Mouse (Mus musculus): ENCODE results near the gene 1700021F07Rik.

Gene 1700021F07Rik

DNA sequence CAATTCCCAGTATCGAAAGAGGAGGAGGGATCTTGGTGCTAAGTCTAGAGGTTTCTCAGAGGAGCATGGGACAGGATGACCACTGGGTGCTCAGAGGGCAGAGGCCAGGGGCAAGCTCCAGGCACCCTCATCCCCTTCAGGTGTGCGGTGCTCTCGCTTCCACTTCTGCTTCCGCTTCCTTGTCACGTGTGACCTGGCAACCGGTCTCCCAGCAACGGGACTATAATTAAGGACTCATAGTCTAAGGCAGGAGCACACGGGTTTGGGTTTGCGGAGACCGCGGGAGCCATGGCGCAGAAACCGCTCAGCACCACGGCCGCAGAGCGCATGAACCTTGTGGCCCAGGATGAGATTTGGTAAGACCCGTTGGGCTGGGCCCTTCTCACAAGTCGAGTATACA is at the start of gene 1700021F07Rik:
Gene 1700021F07Rik (plus strand): TSS at position 211 of the 400 bp plus-strand sequence.
- no peak for DNase-seq (ENCODE audit: low spot score)

DNA sequence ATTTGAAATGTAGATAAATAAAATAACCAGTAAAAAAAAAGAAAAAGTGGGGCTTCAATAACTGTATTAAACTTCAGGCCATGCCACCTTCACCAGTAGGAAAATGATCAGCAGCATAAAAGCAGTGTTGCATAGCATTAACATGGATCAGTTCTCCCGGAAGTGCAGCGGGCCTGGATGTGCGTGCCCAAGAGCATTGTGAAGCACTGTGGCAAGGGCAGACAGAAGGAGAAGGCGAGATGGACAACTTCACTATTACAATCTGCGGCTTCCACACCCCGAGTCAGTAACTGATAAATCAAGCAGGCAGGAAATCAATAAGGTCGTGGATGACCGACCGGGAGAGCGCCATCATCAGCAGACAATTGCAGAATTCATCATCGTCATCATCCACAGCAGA is 49.2 kb upstream of the 1700021F07Rik start:
- DNase-seq (ENCODE audit: low spot score), result no peak

DNA sequence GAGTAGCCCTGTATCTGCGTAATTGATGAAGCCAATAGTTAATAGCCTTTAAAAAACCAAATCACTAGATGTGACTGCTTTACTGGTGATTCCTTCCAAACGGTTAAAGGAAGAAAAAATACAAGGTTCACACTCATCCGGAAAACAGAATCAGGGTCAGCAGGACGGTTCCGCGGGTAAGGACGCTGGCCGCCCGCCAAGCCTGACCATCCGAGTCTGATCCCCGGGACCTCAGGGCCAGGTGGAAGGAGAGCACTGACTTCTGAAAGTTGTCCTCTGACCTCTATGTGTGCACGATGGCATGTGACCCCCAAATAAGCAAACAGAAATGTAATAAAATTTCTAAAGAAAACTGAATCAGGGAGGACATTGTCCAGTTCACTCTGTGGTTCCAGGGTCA is 43.3 kb upstream of the 1700021F07Rik start:
- DNase-seq (ENCODE audit: low spot score), result no peak

DNA sequence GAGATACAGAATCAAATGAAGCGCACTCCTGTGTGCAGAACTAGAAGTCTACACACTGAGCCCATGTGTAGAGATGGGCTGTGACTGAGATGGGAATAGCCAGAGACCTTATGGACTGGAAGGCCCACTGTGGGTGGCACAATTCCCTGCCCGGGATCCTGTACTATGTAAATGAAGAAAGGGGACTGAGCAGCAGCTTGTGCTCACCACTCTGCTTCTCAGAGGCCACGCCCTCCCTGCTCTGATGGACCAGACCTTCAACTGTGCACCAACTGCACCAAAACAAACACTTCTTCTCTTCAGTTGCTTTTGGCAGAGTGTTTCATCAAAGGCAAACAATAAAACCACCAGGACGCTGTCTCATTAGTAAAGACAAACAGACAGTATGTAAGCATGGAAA is 37.9 kb upstream of the 1700021F07Rik start:
- no peak for DNase-seq (ENCODE audit: low spot score)

DNA sequence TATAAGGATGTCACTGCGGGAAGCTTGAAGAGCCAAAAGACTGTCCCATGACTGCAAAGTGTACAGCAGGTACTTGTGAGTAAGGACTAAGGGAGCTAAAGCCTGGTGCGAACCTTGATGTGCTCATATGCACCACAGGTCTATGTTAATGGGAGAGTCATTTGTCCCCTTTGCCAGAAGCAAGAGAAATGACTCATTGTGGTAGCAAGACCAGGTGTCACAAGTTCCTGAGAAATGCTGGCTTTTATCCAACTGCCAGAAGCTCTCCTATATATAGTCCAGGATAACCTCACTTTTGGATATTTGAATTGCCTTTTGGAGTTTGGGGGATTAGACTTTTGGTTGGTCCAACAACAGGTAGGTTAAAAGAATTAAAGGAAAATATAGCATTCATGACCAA is 22.8 kb upstream of the 1700021F07Rik start:
- DNase-seq (ENCODE audit: low spot score), result no peak

DNA sequence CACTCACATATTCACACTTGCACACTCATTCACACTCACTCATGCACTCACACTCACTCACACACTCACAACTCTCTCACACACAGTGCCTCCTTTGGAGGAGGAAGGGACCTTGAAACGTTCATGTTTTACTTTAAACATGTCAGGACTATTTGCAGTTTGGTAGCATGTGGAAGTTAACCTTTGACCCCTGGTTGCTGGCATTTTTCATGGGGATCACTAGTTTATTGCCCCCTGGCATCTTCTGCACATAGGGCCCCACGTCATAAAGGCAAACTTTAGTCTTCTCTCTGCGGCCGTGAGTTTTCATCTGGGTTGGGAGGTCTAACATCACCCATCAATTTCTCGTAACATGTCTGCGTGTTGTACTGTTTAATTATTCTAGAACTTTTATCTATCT is 8.4 kb upstream of the 1700021F07Rik start:
- DNase-seq (ENCODE audit: low spot score), result no peak

DNA sequence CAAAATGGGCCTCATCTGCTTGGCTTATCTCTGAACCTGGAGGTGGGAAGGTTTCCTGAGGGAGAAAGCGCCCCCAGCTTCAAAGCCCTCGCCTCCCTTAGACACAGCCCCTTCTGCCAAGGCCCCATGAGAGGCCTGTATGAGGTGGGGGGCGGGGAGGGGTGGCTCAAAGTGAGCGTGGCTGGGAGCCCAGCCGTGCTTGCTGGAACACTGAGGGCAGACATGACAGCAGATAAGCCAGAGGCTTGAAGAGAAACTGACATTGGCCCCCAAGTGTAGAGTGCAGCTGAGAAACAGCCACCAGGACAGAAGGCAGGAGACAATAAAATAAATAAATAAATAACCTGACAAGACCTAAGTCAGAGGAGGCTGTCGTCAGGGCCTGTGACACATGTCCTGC is 7.2 kb upstream of the 1700021F07Rik start:
- no peak for DNase-seq (ENCODE audit: low spot score)

DNA sequence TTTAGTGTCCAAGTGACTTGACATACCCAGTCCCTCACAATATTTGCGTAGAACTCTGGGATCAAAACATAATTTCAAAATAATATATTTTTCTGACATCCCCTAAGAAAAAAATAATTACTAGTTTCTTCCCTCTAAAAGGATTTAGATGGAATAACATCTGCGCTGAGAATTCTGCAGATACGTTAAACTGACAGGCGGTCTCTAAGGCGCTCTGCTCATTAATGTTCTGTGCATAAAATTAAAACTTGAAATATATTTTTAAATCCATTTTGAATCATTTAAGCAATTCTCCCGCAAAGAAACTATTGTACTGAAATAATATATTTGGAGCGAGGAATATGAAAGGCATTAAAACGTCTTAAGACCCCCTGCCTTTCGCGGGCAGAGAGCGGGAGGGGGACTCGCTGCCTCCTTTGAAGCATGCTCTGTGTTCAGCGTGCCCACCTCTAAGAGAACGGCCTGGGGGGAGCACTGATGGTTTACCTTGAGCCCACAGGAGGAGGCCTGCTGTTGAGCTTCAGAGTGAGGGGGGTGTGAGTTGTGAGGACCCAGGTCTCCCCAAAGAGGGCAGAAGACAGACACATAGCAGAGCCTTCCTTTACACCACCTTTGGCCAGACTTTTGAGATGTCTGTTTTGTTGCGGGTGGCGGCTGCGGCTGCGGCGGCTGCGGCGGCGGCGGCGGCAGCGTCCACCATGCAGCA is 6.1 kb upstream of the 1700021F07Rik start:
- no peak for DNase-seq (ENCODE audit: low spot score)

DNA sequence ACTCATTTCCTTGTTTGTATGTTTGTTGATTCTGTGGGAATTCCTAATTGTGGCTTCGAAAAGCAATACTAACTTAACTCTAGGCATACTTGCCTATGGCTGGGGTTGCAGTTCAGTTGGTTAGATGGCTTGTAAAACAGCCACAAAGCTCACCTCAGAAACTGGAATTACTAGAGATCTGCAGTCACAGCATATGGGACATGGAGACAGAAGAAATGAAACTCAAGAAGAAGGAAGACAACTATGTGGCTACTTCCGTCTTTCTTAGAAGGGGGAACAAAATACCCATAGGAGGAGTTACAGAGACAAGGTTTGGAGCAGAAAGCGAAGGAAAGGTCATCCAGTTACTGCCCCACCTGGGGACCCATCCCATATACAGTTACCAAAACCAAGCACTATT is 6.1 kb downstream of the 1700021F07Rik start:
- DNase-seq (ENCODE audit: low spot score), result no peak

DNA sequence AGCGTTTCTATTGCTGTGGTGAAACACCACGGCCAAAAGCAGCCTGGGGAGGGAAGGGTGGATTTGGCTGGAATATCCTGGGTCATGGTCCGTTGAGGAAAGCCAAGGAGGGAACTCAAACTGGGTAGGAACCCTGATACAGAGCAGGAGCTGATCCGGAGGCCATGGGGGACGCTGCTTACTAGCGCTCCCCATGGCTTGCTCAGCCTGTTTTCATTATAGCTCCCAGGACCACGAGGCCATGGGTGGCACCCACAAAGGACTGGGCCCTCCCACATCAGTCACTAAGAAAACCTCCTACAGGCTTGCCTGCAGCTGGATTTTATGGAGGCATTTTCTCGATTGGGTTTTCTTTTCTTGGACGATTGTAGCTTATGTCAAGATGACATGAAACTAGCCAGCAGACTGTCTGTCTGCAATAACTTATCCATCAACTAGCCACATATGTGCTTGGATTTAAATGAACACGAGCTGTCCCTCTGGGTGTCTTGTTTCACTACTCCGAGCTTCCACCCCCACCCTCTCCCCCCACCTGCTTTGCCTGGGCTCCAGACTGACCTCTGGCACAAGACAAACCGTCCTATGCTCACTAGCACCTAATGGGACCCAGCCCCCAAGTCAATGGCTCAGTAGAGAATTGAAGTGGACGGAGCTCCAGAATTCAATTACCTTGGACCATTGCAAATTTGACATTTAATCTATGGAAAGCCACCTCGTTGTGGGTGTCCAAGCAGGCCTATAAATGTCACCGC is 10.5 kb downstream of the 1700021F07Rik start:
- no peak for DNase-seq (ENCODE audit: low spot score)

DNA sequence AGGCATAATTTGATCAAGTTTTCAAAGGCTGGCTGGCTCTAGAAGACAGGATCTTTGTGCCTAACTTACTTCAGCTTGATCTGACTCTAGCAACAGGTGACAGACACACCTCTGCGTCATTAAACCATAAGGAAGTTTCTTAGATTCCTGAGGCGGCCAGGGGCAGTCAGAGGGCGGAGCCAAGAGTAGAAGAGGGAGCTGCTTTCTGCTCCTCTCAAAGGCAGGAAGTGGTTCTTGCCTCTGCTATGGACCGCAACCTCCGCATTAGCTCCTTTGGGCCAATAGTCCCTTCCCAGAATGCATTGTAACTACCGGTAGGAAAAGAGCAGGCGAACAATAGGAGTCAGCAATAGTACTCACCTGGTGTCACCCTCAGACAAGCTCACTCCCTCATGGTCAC is 12.2 kb downstream of the 1700021F07Rik start:
- no peak for DNase-seq (ENCODE audit: low spot score)

DNA sequence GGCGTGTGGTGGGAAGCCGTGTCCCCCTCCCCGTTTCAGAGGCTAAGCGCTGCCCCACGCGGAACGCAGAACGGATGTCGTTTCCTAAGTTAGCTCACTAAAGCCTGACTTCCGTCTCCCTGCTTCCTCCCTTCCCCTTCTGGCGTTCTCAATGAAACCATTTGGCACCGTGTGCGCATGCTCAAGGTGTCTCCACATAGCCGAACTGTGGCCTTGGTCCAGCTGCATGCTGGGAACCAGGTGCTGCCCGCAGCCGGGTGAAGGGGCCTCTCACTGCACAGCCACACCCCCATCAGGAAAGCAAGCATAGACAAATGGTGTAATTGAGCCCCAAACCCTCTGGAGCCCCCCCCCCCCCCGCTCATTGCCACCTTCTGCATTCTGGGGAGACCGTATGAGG is 13.0 kb downstream of the 1700021F07Rik start:
- no peak for DNase-seq (ENCODE audit: low spot score)

DNA sequence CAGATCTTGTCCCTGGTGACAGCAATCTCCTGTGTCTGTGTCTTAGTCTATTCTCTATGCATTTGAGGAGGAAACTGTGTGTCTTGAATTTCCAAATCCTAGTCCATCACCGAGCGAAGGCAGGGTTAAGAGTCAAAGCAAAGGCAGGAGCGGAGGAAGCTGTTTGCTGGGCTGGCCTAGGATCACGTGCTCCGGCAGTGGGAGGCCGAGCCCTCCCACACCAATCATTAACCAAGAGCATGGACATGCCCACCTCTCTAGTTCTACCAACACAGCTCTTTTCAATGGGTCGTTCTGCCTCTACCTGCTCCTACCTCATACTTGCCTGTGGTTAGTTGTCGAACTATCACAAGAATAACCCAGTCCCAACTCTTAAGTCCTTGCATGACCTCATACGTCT is 13.5 kb downstream of the 1700021F07Rik start:
- DNase-seq (ENCODE audit: low spot score), result no peak

DNA sequence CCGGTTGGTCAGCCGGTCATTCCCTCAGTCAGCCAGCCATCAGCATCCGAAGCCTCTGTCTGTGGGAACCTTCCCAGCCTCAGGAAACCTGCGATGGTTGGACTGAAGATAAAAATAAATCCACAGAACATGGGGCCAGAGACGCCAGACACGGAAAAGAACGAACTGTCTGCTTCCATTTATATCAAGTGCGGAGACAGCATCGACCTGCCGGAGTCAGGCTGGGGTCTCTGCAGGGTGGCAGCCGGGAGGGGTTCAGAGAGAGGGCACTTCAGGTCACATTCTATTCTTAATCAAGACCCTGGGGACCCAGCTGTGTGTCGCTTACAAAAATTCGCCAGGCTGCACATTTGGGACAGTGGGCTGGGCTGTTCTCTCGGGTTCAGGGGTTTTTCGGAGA is 17.4 kb downstream of the 1700021F07Rik start:
- DNase-seq (ENCODE audit: low spot score), result no peak

DNA sequence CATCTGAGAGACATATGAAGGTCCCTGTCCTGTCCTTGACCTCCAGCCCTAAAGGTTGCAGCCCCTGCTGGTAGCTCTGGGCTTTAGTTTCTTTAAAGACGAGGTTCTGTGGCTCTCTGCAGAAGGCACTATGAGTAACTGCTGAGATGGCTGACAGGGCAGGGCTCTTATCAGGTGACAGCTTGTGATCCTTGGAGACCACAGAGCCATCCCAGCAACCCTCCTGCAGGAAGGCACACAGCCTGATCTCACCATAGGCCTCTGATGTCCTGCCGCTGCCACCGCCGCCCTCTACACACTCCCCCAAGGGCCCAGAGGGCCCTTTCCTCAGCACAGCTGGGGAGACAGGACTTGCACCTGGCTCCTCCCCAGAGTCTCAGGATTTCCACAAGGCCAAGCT is 19.4 kb downstream of the 1700021F07Rik start:
- no peak for DNase-seq (ENCODE audit: low spot score)

DNA sequence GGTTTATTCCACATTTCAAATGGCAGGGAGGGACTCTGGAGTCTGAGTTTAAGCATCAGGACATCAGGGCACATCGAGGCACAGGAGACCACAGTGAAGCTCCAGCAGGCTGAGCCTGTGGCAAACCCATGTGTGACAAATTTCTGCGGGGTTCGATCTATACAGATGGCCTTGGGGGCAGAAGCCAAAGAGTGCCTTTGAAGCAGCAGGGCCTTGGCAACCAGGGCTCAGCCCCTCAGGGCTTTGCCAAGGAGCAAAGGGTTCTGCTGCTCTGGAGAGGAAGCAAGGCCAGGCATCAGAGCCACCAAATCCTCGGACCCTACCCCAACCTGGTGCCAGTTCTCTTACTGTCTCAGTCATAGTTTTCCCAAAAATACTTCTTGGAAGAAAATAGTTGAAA is 20.3 kb downstream of the 1700021F07Rik start:
- DNase-seq (ENCODE audit: low spot score), result no peak

DNA sequence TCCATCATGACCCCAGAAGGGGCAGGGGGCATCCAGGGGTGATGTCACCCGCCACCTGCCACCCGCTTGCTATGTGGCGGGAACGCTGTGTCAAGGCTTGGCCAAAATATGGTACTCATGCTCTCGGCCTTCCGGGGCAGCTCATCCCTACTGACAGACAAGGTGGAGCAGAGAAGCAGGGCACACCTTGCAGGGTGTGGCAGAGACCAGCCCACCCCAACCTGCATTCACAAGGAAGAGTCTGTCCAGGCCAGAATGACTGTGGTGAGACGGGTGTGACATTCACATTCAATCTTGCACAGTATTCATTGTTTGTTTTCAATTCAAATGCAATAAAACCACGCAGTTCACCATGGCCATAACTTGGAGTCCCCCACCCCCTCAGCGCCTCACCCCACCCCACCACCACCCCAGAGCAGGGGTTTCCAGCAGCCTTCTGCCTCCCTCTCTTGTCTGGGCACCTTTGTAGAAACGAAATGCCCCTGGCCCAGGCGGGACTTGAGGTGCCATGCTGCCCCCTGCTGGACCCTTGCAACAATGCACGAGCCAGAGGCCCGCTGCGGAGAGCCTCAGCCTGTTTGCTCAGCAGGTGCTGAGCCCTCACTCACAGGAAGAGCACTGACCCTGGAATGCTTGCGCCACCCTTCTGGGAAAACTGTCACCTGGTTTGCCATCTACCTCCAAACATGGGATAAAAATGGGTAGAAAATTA is 23.8 kb downstream of the 1700021F07Rik start:
- peak; percentile 81 for DNase-seq (ENCODE audit: low spot score)

DNA sequence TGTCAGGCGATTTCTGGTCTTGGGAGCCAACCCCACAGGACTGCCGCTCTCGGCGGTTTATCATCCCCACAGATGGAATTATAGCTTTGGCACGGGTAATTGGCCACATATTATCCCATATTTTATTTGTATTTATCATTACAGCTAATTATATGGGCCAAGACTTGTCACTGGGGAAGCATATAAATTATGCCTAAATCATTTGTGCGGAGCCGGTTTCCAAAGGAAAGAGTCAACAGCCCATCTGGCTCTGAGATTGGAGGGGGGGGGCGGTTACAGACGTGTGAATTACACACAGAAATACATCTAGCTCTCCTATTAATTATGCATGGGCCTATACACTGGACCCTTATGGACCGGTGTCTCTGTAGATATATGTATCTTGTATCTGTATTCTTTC is 26.9 kb downstream of the 1700021F07Rik start:
- no peak for DNase-seq (ENCODE audit: low spot score)

DNA sequence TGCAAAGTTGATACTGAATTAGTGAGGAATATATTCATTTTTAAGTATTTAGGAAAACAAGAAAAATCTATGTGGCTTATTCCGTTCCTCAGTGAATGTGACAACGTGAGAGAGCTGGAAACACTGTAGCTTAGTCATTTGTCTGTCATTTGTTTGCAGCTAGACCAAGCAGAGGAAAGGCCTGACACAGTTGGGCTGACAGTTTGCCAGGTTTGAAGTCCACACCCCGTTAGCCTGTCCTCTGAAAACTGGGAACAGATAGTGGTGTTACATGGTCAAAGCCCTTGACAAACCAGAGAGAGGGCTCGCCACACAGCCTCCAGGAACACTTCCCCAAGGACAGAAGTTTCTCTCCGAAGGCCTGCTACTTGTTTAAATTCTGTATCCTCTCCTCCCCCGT is 28.3 kb downstream of the 1700021F07Rik start:
- DNase-seq (ENCODE audit: low spot score), result no peak

DNA sequence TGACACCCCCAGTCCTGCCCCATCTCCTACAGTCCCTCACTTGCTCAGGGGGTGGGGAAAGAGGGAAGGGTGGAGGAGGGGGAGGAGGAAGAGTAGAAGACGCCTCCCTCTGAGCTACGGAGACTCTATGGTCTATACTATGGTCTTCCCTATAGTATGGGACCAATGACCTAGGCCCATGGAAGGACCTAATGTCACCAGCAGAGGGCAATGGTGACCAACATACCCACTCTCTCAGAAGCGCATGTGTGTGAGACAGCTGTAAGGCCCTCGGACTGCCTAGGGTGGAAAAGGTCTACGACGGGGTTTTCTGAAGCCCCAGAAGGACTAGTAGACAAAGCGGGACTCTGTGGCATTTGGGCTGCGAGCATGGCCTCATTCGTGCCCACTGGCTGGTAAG is 31.5 kb downstream of the 1700021F07Rik start:
- DNase-seq (ENCODE audit: low spot score), result no peak

DNA sequence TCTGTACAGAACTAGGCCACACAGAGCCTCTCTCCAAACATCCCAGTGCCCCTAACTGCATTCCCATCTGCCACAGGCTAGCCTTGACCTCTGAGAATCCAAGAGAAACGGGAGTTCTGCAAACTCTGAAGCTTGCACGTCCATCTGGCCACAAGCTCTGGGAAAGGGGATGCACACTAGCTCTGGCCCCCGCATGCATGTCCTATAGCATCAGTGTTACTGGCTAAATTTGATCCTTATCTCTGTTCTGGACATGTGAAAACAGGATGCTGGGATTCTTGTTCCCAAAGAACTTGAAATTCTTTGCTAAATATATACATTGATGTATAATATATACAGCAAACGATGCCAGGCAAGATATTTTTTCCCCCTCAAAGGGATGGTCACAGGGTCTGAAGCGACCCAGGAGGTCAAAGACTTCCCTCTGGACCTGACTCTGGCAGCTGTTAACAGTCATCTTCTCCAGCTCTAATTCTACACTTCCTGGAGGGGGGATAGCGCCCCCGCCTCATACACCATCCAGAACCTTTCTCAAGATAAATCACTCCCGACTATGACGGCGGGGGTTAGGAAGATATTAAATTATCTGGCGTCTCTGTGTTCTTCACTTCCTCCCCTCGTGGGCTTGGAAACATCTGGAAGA is 36.5 kb downstream of the 1700021F07Rik start:
- DNase-seq (ENCODE audit: low spot score), result no peak

DNA sequence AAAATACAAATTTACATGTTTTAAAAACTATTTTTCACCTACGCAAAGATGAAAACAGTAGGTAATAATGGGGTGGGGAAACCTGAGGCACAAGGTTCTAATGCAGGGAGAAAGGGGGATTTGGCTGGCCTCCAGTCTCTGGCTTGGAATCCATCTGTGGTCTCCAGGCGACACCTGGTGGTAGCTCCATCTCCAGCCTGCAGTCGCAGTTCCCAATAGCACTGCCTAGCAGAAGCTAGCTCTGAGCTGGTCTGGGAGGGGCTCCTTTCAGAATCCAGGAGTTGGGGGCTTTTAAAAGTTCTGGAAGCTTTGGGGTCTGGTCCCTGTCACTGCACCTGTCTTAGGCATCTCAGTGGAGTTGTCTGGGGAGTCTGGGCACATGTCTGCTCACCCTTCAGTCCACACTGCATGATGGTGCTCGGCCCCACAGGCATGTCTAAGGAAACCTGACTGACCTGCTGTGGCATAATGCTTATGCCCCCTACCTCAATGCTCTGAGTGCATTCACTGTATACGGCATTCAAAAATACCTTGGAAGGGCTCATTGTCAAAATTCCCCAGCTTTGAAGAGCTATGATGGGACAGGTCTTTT is 39.6 kb downstream of the 1700021F07Rik start:
- DNase-seq (ENCODE audit: low spot score), result peak; percentile 59
